Mouse (Mus musculus) G1E (cell line): Measurements from ENCODE around the gene Slc40a1.

Experiments used
- CTCF ChIP-seq: IDR thresholded peaks from 2 replicates; pipeline ENCODE4 v1.5.1; 2012; ENCODE audit warnings: low read depth, low read length, inconsistent platforms, mixed read lengths
- GATA1 ChIP-seq: IDR thresholded peaks from 2 replicates; pipeline ENCODE4 v1.6.1; 2012; ENCODE audit warnings: borderline replicate concordance, low read length, inconsistent platforms, mixed read lengths
- POLR2AphosphoS5 ChIP-seq: IDR thresholded peaks from 2 replicates; pipeline ENCODE4 v1.6.1; 2012; ENCODE audit warnings: low read depth, low read length, inconsistent platforms; ENCODE audit not compliant: insufficient replicate concordance
- TAL1 ChIP-seq: conservative IDR thresholded peaks from 2 replicates; pipeline ENCODE4 v1.6.1; 2012; ENCODE audit warnings: low read depth, low read length, inconsistent platforms, mixed read lengths

DNA sequence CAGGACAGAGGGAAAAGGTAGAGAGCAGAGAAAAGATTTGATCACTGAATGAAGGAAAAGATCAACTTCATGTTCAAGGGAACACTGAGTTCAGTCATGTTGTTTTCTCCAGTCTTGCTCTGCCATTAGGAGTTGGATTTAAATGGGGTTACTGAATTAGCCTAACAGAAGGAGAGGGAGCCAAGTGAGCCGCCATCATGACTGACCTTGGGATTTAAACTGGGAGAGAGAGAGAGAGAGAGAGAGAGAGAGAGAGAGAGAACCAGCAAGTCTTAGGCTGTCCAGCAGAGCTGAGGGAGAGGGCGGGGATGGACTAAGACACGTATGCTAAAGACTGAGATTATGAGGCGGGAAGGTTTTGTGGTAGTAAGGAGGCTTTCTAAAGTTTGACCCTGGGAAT, 12.1 kb downstream of the Slc40a1 start:
- TF ChIP-seq CTCF (no peak), TAL1 (no peak), GATA1 (no peak), POLR2AphosphoS5 (no peak)
